25 mouse cellular contexts compared by ENCODE assay signal in the genomic region with DNA sequence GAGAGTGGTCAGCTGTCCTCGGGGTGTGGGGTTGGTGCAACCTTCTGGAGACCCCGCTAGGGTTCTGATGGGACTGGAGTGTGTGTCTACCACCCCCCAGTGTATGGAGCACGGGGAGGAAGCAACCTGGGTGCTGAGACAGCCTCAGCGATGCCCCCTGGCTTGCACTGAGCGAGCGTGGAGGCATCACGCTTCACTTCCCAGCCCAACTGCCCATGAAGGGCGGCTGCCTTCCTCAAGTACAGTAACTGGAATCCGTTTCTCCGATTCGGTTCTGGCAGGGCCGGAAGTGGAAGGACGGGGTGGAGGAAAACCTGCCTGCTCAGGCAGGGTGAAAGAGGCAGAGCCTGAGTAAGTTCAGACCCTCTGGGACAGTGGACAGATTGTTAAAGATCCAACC. TPM values are rescaled to one million over a fixed set of nuclear protein-coding genes. Genes with fewer than 3 reads are reported as not detected.
A peak's percentile ranks its signal among the peaks of the same experiment; 100 is the strongest.
DNase-seq lines count a peak whose midpoint lies in the region; ATAC-seq and TF ChIP-seq lines count a peak whose summit lies in the region.
"Had no signal": no experiment of that assay in that cellular context is flagged by ENCODE, and none has a peak within 500 bp of the region (broad histone marks: within the 10 kb centered on the region; RNA-seq: fewer than 3 reads in every experiment).

No protein-coding gene starts in this region.

- peak overlapping the region; percentile 4; the same call in 1 of the 2 replicates for H3K4me2 ChIP-seq in CH12.LX (ENCODE audit: insufficient read depth, low read depth, poor library complexity, severe bottlenecking)
- peak overlapping the region; percentile 26; the same call in 1 of the 2 replicates for H3K4me2 ChIP-seq in kidney, embryonic 15.5 days
- H3K4me2 ChIP-seq: hindbrain, embryonic 15.5 days; intestine, embryonic 15.5 days; limb, embryonic 13.5 days; liver, embryonic 12.5 days; midbrain, embryonic 12.5 days had no signal

- H3K79me2 ChIP-seq in CH12.LX (replicated peaks; ENCODE audit: control insufficient read depth, extremely low read depth, insufficient read depth, poor library complexity, severe bottlenecking): no peaks in the 10 kb centered on the region

- in situ Hi-C loops in CH12.LX (cut with MboI; ENCODE audit: low pct_ligation_motif_present, low pct_unique_long_range_greater_than_20kb, low sequenced_read_pairs): loop anchor here (5.0 kb wide), 1 partner anchor 189 kb away; no protein-coding TSS in a partner anchor

- peak; percentile 85 for ATAC-seq in kidney, embryonic 15.5 days (replicated peaks; ENCODE audit: low FRiP score)
- ATAC-seq in inflammation-experienced regulatory T-cells, adult 6 months: no peak
- ATAC-seq: forebrain, postnatal 0 days; intestine, embryonic 15.5 days; liver, embryonic 12.5 days had no signal

- H3K4me3 ChIP-seq in CH12.LX (replicated peaks in 1 of 3; ENCODE audit: low read depth in 2 of 3, low read length in 2 of 3, poor library complexity in 1 of 3): no peak overlapping the region
- no peak overlapping the region for H3K4me3 ChIP-seq in kidney, embryonic 15.5 days (replicated peaks)
- H3K4me3 ChIP-seq: forebrain, embryonic 10.5 days; hindbrain, embryonic 15.5 days; intestine, embryonic 15.5 days; limb, embryonic 13.5 days; liver, embryonic 12.5 days; midbrain, embryonic 12.5 days had no signal

- TF ChIP-seq CTCF in CH12.LX (conservative IDR thresholded peaks at IDR 0.05 in 1 of 2, IDR thresholded peaks at IDR 0.05 in 1 of 2; ENCODE audit: low read depth in 2 of 2, low read length in 2 of 2): no peak

- H3K27ac ChIP-seq in CH12.LX (ENCODE audit: insufficient read depth, low read depth): no peak overlapping the region
- peak overlapping the region; percentile 45; the same call in 1 of the 2 replicates for H3K27ac ChIP-seq in kidney, embryonic 15.5 days
- H3K27ac ChIP-seq: forebrain, embryonic 10.5 days; hindbrain, embryonic 15.5 days; intestine, embryonic 15.5 days; limb, embryonic 13.5 days; liver, embryonic 12.5 days; midbrain, embryonic 12.5 days had no signal

- dilution Hi-C loops in CH12.LX (cut with MboI; ENCODE audit: extremely low pct_ligation_motif_present, extremely low pct_unique_long_range_greater_than_20kb, low sequenced_read_pairs): no loop called here

- H3K36me3 ChIP-seq in CH12.LX (replicated peaks in 1 of 2; ENCODE audit: control insufficient read depth in 1 of 2, insufficient read depth in 1 of 2, low read length in 1 of 2): no peaks in the 10 kb centered on the region
- H3K36me3 ChIP-seq in kidney, embryonic 15.5 days: no peaks in the 10 kb centered on the region
- H3K36me3 ChIP-seq: forebrain, embryonic 10.5 days; hindbrain, embryonic 15.5 days; intestine, embryonic 15.5 days; limb, embryonic 13.5 days; liver, embryonic 12.5 days; midbrain, embryonic 12.5 days had no signal

- TF ChIP-seq RAD21 in CH12.LX (IDR thresholded peaks at IDR 0.05; ENCODE audit: low read depth, low read length): no peak

- no peak for DNase-seq in CH12.LX (ENCODE audit: extremely low read depth)
- peak; percentile 7 for DNase-seq in kidney, adult 11 months
- peak; percentile 16 to 46 for DNase-seq in kidney, postnatal 36 days
- no peak for DNase-seq in frontal cortex, adult 2 months (ENCODE audit: extremely low spot score in 1 of 2, low spot score in 1 of 2)
- DNase-seq in adrenal gland, adult 2 months: no peak
- DNase-seq: adrenal gland, postnatal 25 days; cerebellum, adult 9-11 months; forebrain, postnatal 0 days; gastrocnemius, postnatal 25 days; layer of hippocampus, postnatal 36 days; lung, adult 18-20 months; lung, postnatal 14 days; thymus, postnatal 36 days had no signal

- no peak for TF ChIP-seq POLR2A in CH12.LX (IDR thresholded peaks at IDR 0.05; ENCODE audit: low read depth, low read length)

- H3K4me1 ChIP-seq in CH12.LX (ENCODE audit: control insufficient read depth in 1 of 2, insufficient read depth in 2 of 2): peaks cover 5 to 18% of the 10 kb centered on the region in 2 experiments
- H3K4me1 ChIP-seq in kidney, embryonic 15.5 days: peaks cover 17% of the 10 kb centered on the region
- H3K4me1 ChIP-seq: intestine, embryonic 15.5 days; liver, embryonic 12.5 days had no signal

- peaks cover 5% of the 10 kb centered on the region for H3K9me3 ChIP-seq in CH12.LX (replicated peaks; ENCODE audit: low read length)
- H3K9me3 ChIP-seq in kidney, embryonic 15.5 days (replicated peaks): no peaks in the 10 kb centered on the region
- H3K9me3 ChIP-seq: forebrain, embryonic 10.5 days; hindbrain, embryonic 15.5 days; intestine, embryonic 15.5 days; limb, embryonic 13.5 days; liver, embryonic 12.5 days; midbrain, embryonic 12.5 days had no signal

- H3K9ac ChIP-seq in CH12.LX (ENCODE audit: insufficient read depth, low read depth): no peak overlapping the region
- no peak overlapping the region for H3K9ac ChIP-seq in kidney, embryonic 15.5 days
- H3K9ac ChIP-seq: forebrain, postnatal 0 days; hindbrain, embryonic 15.5 days; intestine, embryonic 15.5 days; limb, embryonic 13.5 days; liver, embryonic 12.5 days; midbrain, embryonic 12.5 days had no signal

- WGBS in kidney, embryonic 15.5 days: 43% methylated on average over 13 of the region's 13 CpGs

- TF ChIP-seq EP300 in CH12.LX (IDR thresholded peaks at IDR 0.05; ENCODE audit: low read length): no peak

- H3K27me3 ChIP-seq in CH12.LX (replicated peaks): peaks cover 22% of the 10 kb centered on the region
- peaks cover 8% of the 10 kb centered on the region; the same call in 1 of the 2 replicates for H3K27me3 ChIP-seq in kidney, embryonic 15.5 days
- H3K27me3 ChIP-seq: intestine, embryonic 15.5 days had no signal

TF ChIP-seq in CH12.LX, 34 proteins besides CTCF, POLR2A, EP300 and RAD21:
- TF ChIP-seq ZMIZ1 (IDR thresholded peaks at IDR 0.05; ENCODE audit: low read depth, low read length) (no peak), GABPA (IDR thresholded peaks at IDR 0.05; ENCODE audit: insufficient replicate concordance, low read depth, low read length) (no peak), NRF1 (IDR thresholded peaks at IDR 0.05; ENCODE audit: low read depth, low read length) (no peak), USF1 (IDR thresholded peaks at IDR 0.05; ENCODE audit: low read depth, low read length) (no peak), BHLHE40 (IDR thresholded peaks at IDR 0.05; ENCODE audit: low read depth, low read length) (no peak), UBTF (IDR thresholded peaks at IDR 0.05; ENCODE audit: low read depth, low read length) (no peak), IRF4 (IDR thresholded peaks at IDR 0.05; ENCODE audit: low read depth, low read length) (no peak), KAT2A (IDR thresholded peaks at IDR 0.05; ENCODE audit: insufficient replicate concordance, low read length) (no peak), E2F4 (IDR thresholded peaks at IDR 0.05; ENCODE audit: insufficient replicate concordance, low read depth, low read length) (no peak)
TF ChIP-seq in CH12.LX: peak in this region for 0.

RNA-seq across cellular contexts. Expression of gene Kcnmb1, which starts 41.4 kb away (rescaled TPM):
- 0.04 TPM in 1 of 2 replicates, not detected in the other for total RNA-seq in CH12.LX (2012; rRNA removed)
- total RNA-seq in CH12.LX (2014; rRNA removed): 0.09 TPM in 1 of 2 replicates, not detected in the other
- 0.33 and 0.49 TPM in 2 replicates for polyA plus RNA-seq in CH12.LX (2012; ENCODE audit: insufficient read length, low read depth)
- polyA plus RNA-seq in kidney, embryonic 15.5 days (2015; fragmentation: Nextera tagmentation; extraction: Ambion mirVana): 0.42 and 0.71 TPM in 2 replicates
- 1 to 10 TPM in 1 of 3 experiments, under 1 TPM in 2; 0.53 to 1.6 (median 0.66) TPM for polyA plus RNA-seq in inflammation-experienced regulatory T-cells, adult 6 months (2017; shearing (Covaris generic))
- polyA plus RNA-seq in frontal cortex, adult 2 months (2012; rRNA removed): 0.29 and 0.58 TPM in 2 replicates
- under 1 TPM; 0.12 to 0.21 TPM for total RNA-seq in adrenal gland, adult 2 months (2021)
- 0.17 and 0.27 TPM in 2 replicates for polyA plus RNA-seq in adrenal gland, adult 2 months (2012; rRNA removed)
- total RNA-seq: common myeloid progenitor, adult 5-6 weeks; hematopoietic stem cell, adult 5-6 weeks; megakaryocyte, adult 5-6 weeks; monocyte, adult 5-6 weeks had no signal

Comparison
In these comparisons a context has a peak if more than half of its experiments do, and no peak if none do; other contexts are left out.
1. DNase-seq: peak in kidney, adult 11 months (single experiment) and kidney, postnatal 36 days (2 of 2); none in CH12.LX (single experiment), frontal cortex, adult 2 months (0 of 2) and adrenal gland, adult 2 months (single experiment).